Mouse (Mus musculus) ovary, postnatal 36 days (tissue): Measurements from ENCODE around the gene Gbx1.

ENCODE experiments used
- DNase-seq: peaks from one replicate; pipeline ENCODE4 v3.0.0; 2022; ENCODE audit warnings: low spot score, mixed read lengths

Gene Gbx1

GRCm38 (mm10) chr5:24525360-24526189 lies 1.4 kb downstream of the Gbx1 start:
- no peak for DNase-seq

GRCm38 (mm10) chr5:24524522-24524921 lies 2.5 kb downstream of the Gbx1 start:
- DNase-seq = no peak

- no peak for DNase-seq
Observed at GRCm38 (mm10) chr5:24523806-24524205, 3.2 kb downstream of the Gbx1 start.

GRCm38 (mm10) chr5:24521366-24521765 lies 5.6 kb downstream of the Gbx1 start:
- no peak for DNase-seq

GRCm38 (mm10) chr5:24512271-24512670 lies 14.7 kb downstream of the Gbx1 start:
- DNase-seq = peak; percentile 35

- DNase-seq = peak; percentile 30
Observed at GRCm38 (mm10) chr5:24510635-24511034, 16.4 kb downstream of the Gbx1 start.

- no peak for DNase-seq
Observed at GRCm38 (mm10) chr5:24508406-24508805, 18.6 kb downstream of the Gbx1 start.

GRCm38 (mm10) chr5:24505513-24505912 lies 21.5 kb downstream of the Gbx1 start:
- DNase-seq = no peak

- DNase-seq = no peak
Observed at GRCm38 (mm10) chr5:24502786-24503185, 24.2 kb downstream of the Gbx1 start.

- no peak for DNase-seq
Observed at GRCm38 (mm10) chr5:24500851-24501250, 26.2 kb downstream of the Gbx1 start.

GRCm38 (mm10) chr5:24499113-24499512 lies 27.9 kb downstream of the Gbx1 start:
- DNase-seq = no peak

- DNase-seq = no peak
Observed at GRCm38 (mm10) chr5:24497526-24497925, 29.5 kb downstream of the Gbx1 start.

- no peak for DNase-seq
Observed at GRCm38 (mm10) chr5:24496756-24497155, 30.2 kb downstream of the Gbx1 start.

GRCm38 (mm10) chr5:24495019-24495418 lies 32.0 kb downstream of the Gbx1 start:
- DNase-seq = no peak

GRCm38 (mm10) chr5:24492546-24493285 lies 34.3 kb downstream of the Gbx1 start:
- DNase-seq = no peak

- no peak for DNase-seq
Observed at GRCm38 (mm10) chr5:24490413-24490920, 36.5 kb downstream of the Gbx1 start.

GRCm38 (mm10) chr5:24486738-24487137 lies 40.3 kb downstream of the Gbx1 start:
- DNase-seq = no peak

- peak; percentile 81 for DNase-seq
Observed at GRCm38 (mm10) chr5:24486097-24486496, 40.9 kb downstream of the Gbx1 start.

- no peak for DNase-seq
Observed at GRCm38 (mm10) chr5:24484963-24485362, 42.0 kb downstream of the Gbx1 start.

- peak; percentile 66 for DNase-seq
Observed at GRCm38 (mm10) chr5:24483326-24483725, 43.7 kb downstream of the Gbx1 start.

- no peak for DNase-seq
Observed at GRCm38 (mm10) chr5:24482247-24483079, 44.5 kb downstream of the Gbx1 start.

- peak; percentile 60 for DNase-seq
Observed at GRCm38 (mm10) chr5:24481647-24482046, 45.4 kb downstream of the Gbx1 start.
